Mouse (Mus musculus): ENCODE data around the gene Adam12.

GRCm38 (mm10) chr7:133947360-133947759 lies 284.6 kb downstream of the Adam12 start:
- no peak for TF ChIP-seq CTCF (IDR thresholded peaks at IDR 0.05; ENCODE audit: extremely low read depth, insufficient read length, insufficient replicate concordance, low read depth, low read length)
- TF ChIP-seq POLR2A (IDR thresholded peaks at IDR 0.05; ENCODE audit: low read depth, low read length): no peak
